Mouse (Mus musculus): ENCODE measurements around the gene Blcap. TPM values are rescaled to one million over a fixed set of nuclear protein-coding genes. Genes with fewer than 3 reads are reported as not detected.

Gene Blcap
- polyA plus RNA-seq, 1 experiment, result 49.3 TPM

DNA sequence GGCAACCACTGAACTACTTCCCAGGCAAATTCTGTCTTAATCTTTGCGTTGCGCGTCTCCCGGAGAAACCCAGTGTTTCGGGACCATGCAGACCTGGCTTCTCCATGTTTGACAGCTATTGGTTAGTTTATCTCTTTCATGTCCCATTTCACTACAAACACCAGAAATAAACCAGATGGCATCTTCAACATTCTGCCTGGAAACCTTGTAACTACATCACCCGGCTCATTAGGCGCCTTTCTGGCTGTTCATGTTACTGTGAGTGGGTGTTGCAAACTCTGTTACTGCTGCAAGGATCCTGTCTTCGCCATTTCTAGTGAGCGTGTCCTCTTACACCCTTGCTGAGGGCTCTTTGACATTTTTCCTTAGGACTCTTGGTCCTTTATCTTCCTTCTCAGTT is 58.2 kb downstream of the Blcap start:
- WGBS, result 92% methylated on average over 9 of the region's 9 CpGs
- DNase-seq, result no peak
- no peak for TF ChIP-seq CTCF (IDR thresholded peaks at IDR 0.05; ENCODE audit: insufficient read depth, low read length)
- no peak for TF ChIP-seq POLR2A (IDR thresholded peaks at IDR 0.05; ENCODE audit: borderline replicate concordance, extremely low read depth, low read depth, low read length)
- Histone ChIP-seq H3K4me3 (replicated peaks; ENCODE audit: extremely low read depth, low read depth, low read length) (no peak overlapping the region), H3K4me1 (ENCODE audit: control insufficient read depth, insufficient read depth, low read length) (no peaks in the 10 kb centered on the region)

DNA sequence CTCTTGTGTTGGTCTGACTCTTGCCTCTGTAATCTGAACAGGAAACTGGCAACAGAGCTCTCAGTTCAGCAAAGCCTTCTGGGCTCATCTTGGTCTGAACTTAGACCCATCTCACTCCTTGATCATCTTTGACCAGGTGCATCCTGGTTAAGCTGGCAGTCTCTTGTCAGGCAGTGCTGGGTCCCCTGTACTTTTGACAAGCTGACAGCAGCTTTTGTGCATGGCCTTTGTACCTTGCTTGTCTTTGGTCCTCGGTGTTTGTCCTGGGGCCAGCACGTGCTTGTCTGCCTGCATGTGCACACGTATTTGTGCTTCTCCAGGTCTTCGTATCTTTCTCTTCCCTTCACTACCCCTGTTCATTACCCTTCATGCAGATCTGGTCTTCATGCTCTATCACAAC is 61.0 kb downstream of the Blcap start:
- DNase-seq, result no peak
- H3K4me3 ChIP-seq (replicated peaks; ENCODE audit: extremely low read depth, low read depth, low read length), result no peak overlapping the region
- no peaks in the 10 kb centered on the region for H3K4me1 ChIP-seq (ENCODE audit: control insufficient read depth, insufficient read depth, low read length)
- 72% methylated on average over 4 of the region's 4 CpGs for WGBS
- no peak for TF ChIP-seq POLR2A (IDR thresholded peaks at IDR 0.05; ENCODE audit: borderline replicate concordance, extremely low read depth, low read depth, low read length)
- TF ChIP-seq CTCF (IDR thresholded peaks at IDR 0.05; ENCODE audit: insufficient read depth, low read length), result no peak

DNA sequence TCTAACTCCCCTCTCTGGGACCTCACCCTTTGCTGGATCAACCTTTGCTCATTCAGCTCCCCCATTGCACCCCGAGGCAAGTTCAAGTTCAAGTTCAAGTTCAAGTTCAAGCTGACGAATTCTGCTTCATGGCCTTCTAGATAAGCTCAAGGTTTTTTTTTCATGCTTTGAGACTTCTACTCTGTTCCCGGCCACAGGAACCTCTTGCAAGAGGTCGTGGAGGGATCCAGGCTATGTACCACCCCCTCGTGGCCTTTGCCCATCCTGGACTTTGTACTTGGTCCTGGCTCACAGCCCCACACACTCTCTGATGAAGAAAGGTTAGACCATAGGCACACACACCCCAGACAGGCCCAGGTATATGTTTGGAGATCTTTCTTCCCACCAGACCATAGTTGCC is 61.9 kb downstream of the Blcap start:
- DNase-seq, result no peak
- Histone ChIP-seq H3K4me3 (replicated peaks; ENCODE audit: extremely low read depth, low read depth, low read length) (no peak overlapping the region), H3K4me1 (ENCODE audit: control insufficient read depth, insufficient read depth, low read length) (no peaks in the 10 kb centered on the region)
- TF ChIP-seq POLR2A (IDR thresholded peaks at IDR 0.05; ENCODE audit: borderline replicate concordance, extremely low read depth, low read depth, low read length) (no peak), CTCF (IDR thresholded peaks at IDR 0.05; ENCODE audit: insufficient read depth, low read length) (no peak)
- WGBS, result 71% methylated on average over 5 of the region's 5 CpGs

DNA sequence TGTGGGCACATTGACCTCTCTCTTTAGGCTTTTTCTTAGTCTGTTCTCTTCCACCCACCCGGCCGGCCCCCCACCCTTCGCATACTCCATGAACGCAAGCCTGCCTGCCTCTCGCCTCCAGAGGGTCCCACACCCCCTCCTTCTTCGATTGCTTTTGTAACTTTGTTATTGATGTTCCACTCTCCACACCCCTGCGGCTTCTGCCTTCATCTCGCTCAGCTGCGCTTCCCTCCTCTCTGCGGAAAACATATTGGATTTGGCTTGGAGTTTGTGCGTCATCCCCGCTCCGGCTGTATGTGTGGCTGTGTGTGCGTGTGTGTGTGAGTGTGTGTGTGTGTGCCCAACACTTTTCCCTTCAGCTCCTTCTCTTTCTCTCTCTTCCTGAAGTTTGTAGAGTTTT is 64.3 kb downstream of the Blcap start:
- DNase-seq, result no peak
- no peak overlapping the region for H3K4me3 ChIP-seq (replicated peaks; ENCODE audit: extremely low read depth, low read depth, low read length)
- no peaks in the 10 kb centered on the region for H3K4me1 ChIP-seq (ENCODE audit: control insufficient read depth, insufficient read depth, low read length)
- TF ChIP-seq CTCF (IDR thresholded peaks at IDR 0.05; ENCODE audit: insufficient read depth, low read length) (no peak), POLR2A (IDR thresholded peaks at IDR 0.05; ENCODE audit: borderline replicate concordance, extremely low read depth, low read depth, low read length) (no peak)
- 27% methylated on average over 14 of the region's 14 CpGs for WGBS

Other genes with a start within 250 kb of the Blcap start
- gene Ghrh, start 223.8 kb downstream of the Blcap start, polyA plus RNA-seq (2012; rRNA removed), result not detected in 2 replicates
- 85.5 and 108 TPM in 2 replicates for gene Manbal, start 203.7 kb downstream of the Blcap start, polyA plus RNA-seq (2012; rRNA removed)
- 59.8 and 62.3 TPM in 2 replicates for gene Src, start 152.8 kb downstream of the Blcap start, polyA plus RNA-seq (2012; rRNA removed)
- gene Nnat, start 11.2 kb downstream of the Blcap start, polyA plus RNA-seq (2012; rRNA removed), result 25.3 and 56.8 TPM in 2 replicates
- 13.6 and 27.0 TPM in 2 replicates for gene Ctnnbl1, start 166.1 kb upstream of the Blcap start, polyA plus RNA-seq (2012; rRNA removed)